Mouse (Mus musculus) liver, embryonic 14.5 days (tissue): ENCODE measurements around the gene Mrap2.

Experiments
- CTCF ChIP-seq: IDR thresholded peaks from 2 replicates; pipeline ENCODE4 v1.5.1; 2016; ENCODE audit warnings: antibody characterized with exemption, low read depth, control low read depth
- EP300 ChIP-seq: IDR thresholded peaks from 2 replicates; pipeline ENCODE4 v1.6.1; 2016; ENCODE audit warnings: antibody characterized with exemption, low read depth

DNA sequence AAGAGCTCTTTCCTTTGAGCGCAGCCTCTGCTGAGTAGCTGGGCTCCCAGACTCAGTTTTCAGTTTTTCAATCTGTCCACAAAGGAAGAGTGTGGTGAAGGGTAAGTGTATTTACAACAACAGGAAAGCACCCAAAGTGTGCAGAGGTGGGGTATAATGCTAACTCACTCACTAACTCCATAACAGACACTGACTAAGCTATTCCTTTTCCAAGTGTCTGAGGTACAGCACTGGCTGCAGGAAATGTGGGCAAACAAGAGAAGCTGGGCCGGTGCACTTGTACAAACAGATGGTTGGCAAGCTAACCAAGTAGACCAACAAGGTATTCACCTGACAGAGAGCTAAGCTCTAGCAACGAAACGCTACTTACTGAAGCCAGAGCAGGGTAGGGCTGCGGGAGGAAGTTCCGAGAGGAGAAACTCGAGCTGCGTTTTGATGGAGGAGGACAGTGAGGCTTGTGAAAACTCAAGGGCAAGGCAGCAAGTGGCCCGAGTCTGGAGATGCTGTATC lies 66.8 kb downstream of the Mrap2 start:
- no peak for TF ChIP-seq EP300
- TF ChIP-seq CTCF, result no peak
